Mouse (Mus musculus): ENCODE results near the gene Zfp526.

Gene Zfp526

DNA sequence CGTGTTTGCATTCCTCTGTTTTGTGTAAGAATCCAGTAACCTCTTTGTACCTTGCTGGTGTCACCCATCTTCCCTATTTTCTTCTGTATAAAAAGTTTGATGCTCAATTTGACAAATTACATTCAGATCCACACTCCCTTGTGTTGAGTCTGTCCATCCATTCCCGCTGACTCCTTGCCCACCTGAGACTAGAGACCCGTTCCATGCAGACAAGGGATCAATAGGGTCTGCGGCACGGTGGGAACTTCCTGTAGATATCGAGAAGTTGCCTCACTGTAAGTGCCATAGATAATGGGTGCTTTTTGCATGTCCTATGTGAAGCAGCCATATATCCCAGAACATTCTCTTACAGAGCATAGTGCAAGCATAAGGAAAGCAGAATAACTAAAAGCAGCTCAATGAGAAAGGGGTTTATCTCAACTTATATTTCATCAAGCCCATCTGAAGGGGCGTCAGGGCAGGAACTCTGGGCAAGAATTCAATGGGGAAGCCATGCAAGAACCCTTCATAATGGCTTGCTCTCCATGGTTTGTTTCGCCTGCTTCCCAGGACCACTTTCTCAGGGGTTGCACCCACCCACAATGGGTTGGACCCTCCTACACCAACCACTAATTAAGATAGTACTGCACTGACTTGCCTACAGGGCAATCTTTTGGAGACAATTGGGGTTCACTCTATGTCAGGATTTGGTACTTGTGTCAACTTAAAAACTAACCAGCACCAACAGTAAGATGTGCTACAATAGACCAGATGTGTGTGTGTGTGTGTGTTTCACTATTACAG lies 45.1 kb downstream of the Zfp526 start:
- DNase-seq (ENCODE audit: low spot score in 2 of 2), result no peak

DNA sequence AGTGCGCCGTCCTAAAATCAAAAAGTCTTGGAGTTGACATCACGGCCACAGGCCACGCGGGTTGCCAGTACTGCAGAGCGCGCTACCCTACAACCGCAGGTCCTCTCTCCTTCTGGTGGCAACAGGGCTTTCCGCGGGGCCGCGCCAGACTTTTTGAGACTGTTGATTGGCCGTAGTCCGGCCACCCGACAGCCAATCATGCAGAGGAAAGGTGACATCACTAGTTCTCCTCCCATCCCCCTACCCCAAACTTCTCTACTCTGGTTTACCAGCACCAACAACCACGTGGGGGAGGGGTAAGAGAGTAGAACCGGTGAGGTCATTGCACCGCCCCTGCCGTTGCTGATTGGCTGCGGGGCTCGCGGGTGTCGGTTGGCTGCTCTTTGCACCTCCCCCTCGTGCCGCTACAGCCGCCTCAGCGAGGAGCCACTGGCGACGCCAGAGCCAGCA lies 46.1 kb downstream of the Zfp526 start, which contains the start of gene Cic:
TSS of gene Cic (plus strand) at position 404 of the 450 bp plus-strand sequence.
- peak; percentile 97 to 100 for DNase-seq (ENCODE audit: low spot score in 2 of 2)

DNA sequence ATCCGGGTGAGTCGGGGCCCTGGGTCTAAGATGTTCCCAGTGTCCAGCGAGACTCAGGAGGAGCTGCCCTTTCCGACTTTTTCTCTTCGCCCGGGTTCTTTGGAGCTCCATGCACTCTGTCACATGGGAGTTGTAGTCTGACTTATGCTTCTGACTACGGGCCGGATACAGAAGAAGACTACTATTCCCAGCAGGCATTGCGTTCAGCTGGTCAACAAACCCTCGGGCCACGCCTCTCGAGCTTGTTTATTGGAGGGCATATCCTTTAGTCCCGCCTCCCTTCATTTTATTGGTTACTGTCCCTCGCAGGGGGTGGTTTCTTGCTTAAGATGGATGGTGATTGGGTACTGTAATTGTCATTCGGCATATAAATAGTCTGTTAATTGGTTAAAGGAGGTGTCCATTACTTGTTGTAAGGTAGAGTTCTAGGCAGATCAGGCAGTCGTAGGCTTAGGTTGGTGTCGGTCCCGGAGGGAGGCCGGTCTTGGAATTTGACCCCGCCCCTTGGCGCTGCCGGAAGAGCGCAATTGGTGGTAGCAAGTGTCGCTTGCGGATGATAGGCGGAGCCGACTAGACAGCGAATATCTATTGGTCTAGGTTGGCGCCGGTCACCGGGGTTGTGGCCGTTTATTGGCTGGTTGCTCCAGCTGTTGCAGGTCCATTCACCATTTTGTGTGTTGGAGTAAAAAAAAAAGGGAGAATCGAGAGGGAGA lies 46.7 kb downstream of the Zfp526 start:
- DNase-seq (ENCODE audit: low spot score in 2 of 2), result peak; percentile 100

DNA sequence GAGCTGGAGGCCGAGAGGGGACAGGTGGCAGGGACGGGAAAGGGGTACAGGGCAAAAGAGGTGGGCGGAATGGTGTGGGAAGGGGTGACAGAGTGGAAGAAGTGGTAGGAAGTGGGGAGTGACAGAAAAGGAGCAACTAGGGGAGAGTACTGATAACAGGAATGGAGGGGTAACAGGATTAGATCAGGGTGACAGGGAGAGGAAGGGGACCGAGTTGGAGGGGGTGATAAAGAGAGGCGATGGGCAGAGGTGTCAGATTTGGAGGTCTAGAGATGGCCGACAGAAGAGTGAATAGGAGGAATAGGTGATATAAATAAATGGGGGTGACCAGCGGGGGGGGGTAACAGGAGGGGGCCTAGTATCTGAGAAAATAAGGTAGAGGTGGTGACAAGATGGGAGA lies 47.4 kb downstream of the Zfp526 start:
- DNase-seq (ENCODE audit: low spot score in 2 of 2), result no peak

DNA sequence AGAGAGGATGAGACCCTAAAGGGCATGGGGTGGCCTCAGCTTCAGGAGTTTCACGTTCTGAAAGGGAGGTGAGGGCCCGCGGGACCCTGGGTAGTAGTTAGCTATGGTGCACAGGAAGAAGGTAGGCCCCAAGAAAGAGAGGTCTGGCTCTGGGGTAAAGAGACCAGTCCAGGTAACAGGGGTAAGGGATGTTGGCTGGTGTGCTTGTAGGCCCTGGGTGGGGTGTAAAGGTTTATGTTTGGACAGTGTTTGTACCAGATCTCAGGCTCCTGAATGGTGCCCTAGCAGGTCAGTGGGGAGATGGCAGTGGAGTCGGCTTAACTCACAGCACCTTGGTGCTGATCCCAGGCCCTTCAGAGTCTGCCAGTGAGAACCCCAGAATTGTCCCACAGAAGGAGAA lies 47.8 kb downstream of the Zfp526 start:
- DNase-seq (ENCODE audit: low spot score in 2 of 2), result no peak

DNA sequence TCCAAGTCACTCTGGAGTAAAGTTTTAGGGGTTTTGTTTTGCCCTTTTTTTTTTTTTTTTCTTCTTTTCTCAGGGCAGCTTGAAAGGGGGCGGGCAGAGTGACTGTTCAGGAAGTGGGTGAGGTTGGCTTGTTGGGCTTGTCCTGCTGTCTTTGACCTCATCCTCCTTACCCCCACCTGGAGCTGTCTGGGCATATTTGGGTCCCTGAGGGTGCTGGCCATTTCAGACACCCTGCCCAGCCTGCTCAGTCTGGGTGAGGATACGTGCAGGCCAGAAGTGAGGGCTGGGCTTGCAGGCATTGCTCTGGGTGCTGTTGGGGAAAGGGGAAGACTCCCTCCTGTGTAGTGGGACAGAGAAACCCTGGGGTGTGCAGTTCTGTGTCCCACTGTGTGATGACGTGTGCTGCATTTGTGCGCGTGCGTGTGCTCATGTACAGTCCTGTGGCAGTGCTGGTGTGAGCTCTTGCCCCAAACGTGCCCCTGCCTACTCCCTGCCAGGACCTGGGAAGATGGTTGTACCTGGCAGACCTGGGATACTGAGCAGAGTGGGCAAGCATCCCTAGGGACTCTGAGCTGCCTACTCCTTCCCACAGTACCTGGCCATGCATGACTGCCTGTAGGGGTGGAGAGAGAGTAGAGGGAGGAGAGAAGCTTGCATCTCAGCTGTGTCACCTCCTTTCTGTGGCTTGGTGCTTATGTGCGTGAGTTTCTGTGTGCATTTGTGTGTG lies 48.5 kb downstream of the Zfp526 start:
- DNase-seq (ENCODE audit: low spot score in 2 of 2), result no peak

DNA sequence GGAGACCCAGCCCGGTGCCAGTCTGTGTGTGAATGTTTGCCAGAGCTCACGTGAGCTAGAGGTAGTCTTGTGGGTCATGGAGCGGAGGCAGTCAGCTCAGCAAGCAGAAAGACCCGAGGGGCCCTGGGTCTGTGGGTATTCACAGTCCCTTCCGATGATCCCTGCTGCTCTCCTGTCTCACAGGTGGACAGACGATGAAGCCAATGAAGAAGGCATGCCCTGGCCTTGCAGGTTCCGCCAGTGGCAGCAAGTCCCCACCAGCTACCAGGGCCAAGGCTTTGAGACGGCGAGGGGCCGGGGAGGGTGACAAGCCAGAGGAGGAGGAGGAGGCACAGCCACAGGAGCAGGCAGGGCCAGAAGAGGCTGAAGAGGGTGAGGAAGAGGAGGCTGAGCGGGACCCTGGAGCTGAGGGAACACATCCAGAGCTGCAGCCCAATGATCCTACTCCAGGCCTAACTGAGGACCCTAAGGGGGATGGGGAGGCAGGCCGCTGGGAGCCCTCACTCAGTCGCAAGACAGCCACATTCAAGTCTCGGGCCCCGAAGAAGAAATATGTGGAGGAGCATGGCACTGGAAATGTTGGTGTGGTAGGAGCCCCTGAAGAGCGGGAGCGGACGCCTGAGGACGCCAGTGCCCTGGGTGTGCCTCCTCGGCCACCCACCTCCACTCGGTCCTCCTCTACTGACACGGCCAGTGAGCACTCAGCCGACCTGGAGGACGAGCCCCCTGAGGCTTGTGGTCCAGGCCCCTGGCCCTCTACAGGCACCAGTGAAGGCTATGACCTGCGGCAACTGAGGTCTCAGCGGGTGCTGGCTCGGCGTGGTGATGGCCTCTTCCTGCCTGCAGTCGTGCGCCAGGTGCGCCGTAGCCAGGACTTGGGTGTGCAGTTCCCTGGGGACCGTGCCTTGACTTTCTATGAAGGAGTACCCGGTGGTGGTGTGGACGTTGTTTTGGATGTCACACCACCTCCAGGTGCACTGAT lies 49.7 kb downstream of the Zfp526 start:
- DNase-seq (ENCODE audit: low spot score in 2 of 2), result no peak

DNA sequence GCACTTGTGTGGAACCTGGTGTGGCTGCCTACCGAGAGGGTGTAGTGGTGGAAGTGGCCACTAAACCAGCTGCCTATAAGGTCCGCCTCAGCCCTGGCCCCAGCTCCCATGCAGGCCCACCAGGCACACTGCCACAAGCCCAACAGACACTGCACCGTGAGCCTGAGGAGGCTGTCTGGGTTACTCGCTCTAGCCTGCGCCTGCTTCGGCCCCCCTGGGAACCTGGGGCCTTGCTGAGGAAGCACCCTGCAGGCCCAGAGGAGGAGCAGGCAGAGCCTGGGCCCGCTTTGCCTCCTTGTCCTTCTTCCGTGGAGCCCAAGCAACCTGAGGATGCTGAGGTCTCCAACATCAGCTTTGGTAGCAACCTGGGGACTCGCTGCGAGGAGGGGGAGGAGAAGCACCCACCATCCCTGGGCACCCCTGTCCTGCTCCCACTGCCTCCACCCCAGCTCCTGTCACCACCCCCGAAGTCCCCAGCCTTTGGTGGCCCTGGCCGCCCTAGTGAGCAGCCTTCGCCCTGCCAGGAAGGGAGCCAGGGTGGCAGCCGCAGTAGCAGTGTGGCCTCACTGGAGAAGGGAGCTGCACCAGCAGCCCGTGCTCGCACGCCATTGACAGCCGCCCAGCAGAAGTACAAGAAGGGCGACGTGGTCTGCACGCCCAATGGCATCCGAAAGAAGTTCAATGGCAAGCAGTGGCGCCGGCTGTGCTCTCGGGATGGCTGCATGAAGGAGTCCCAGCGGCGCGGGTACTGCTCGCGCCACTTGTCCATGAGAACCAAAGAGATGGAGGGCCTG lies 50.6 kb downstream of the Zfp526 start:
- no peak for DNase-seq (ENCODE audit: low spot score in 2 of 2)

DNA sequence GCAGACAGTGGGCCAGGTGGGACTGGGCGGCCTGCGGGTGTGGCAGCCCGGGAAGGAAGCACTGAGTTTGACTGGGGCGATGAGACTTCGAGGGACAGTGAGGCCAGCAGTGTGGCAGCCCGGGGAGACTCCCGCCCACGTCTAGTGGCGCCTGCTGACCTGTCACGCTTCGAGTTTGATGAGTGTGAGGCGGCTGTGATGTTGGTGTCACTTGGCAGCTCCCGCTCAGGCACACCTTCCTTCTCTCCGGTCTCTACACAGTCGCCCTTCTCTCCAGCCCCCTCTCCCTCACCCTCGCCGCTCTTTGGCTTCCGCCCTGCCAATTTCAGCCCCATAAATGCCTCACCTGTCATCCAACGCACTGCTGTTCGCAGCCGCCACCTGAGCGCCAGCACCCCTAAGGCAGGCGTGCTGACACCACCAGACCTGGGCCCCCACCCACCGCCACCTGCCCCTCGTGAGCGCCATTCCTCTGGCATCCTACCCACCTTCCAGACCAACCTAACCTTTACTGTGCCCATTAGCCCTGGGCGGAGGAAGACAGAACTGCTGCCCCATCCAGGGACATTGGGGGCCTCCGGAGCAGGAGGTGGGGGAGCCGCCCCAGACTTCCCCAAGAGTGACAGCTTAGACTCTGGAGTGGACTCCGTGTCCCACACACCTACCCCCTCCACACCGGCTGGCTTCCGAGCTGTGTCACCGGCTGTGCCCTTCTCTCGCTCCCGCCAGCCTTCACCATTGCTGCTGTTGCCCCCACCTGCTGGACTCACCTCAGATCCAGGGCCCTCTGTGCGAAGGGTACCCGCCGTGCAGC lies 51.4 kb downstream of the Zfp526 start:
- DNase-seq (ENCODE audit: low spot score in 2 of 2), result no peak

DNA sequence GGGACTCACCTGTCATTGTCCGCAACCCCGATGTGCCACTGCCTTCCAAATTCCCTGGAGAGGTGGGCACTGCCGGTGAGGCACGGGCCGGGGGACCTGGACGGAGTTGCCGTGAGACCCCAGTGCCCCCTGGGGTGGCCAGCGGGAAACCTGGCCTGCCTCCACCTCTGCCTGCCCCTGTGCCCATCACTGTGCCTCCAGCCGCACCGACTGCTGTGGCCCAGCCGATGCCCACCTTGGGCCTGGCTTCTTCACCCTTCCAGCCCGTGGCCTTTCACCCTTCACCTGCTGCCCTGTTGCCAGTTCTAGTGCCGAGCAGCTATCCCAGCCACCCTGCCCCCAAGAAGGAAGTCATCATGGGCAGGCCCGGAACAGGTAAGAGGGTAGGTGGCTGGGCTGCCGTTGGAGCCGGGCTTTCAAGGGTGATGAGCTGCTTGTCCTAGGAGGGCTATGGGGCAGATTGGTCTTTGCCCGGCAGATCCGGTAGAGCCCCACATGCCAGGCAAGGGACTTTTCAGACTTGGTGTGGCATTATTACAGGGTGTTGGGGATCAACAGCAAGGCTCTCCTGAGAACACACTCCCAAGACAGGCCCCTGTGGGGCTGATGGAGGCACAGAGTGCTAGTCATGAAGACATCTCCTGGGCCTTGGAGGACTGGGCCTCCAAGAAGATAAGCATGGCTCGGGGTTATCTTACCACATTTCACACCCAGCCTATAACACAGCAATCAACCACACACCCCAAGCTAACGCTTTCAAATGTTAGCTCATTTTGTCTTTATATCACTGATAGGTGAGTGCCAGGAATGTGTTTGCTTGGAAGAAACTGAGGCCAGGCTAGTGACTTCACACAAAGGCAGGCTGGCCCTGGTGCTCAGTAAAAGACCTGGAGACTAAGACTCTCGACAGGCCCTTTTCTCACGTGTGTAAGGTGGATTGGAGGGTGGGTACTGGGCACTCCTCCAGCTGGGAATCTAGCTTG lies 52.3 kb downstream of the Zfp526 start:
- no peak for DNase-seq (ENCODE audit: low spot score in 2 of 2)

DNA sequence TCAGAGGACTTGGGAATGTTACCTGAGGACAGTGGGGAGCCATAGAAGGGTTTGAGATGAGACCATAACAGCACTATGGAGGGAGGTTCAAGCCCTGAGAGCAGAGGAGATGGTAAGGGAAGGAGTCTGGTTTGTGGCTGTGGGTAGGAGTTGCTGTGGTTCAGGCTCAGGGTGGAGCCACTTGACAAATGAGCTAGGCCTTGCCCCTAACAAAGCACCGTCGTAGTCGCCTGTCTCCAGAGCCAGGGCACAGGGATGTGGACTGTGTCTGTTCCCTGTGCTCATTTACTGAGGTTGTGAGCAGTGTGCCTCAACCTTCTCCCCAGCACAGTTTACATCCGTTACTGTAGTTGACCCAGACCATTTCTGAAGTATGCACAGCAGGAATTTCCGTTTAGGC lies 53.3 kb downstream of the Zfp526 start:
- no peak for DNase-seq (ENCODE audit: low spot score in 2 of 2)

DNA sequence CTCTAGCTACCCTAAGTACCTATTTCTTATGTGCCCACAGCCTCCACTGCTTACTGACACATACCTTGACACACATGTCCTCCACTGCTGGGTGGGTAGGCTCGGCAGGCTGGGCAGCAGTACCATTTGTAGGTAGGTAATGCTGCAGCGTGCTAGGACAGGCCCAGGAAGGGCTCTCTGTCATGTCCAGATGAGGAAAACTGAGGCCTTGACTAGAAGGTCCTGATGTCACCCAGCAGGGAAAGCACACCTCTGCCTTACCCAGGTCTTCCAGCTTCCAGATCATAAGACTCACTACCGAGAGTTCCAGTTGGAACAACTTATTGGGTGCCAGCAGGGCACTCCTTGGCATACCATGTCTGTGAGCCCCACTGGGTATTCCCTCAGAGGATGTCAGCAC lies 53.8 kb downstream of the Zfp526 start:
- no peak for DNase-seq (ENCODE audit: low spot score in 2 of 2)

DNA sequence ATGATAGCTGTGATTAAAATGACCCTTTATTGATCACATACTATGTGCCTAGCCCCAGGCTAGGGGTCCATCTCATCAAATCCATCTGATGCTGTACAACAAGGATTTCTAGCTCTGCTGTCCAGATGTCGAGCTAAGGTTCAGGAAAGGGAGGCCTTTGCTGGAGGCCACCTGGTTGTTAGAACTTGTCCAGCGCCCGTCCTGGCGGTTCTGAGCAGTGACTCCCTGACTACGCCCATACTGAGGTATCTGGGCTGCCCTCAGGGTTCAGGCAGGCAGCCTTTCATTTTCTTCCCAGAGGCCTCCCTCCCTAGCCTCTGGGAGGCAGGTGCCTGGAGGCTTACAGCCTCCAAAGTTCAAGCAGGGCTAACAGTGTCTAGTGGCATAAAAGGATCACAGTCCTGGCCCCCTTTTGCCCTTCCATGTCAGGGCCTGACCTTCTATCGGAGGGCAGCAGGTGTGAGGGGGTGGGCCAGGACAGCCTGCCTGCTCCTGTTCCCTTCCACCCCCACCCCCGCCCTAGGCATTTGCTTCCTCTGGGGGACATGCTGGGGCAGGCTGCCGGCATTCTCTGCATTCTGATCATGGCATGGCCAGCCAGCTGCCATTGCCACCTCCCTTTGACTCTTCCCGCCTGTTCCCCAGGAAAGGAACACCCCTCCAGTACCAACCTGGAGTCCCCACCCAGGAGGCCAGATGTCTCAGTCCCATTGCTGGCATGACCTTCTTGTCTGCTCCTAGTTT lies 54.5 kb downstream of the Zfp526 start:
- no peak for DNase-seq (ENCODE audit: low spot score in 2 of 2)

Measured in left cerebral cortex, adult 9 months (tissue).